Mouse (Mus musculus): ENCODE results near the gene Kbtbd4. TPM values are rescaled to one million over a fixed set of nuclear protein-coding genes. Genes with fewer than 3 reads are reported as not detected.
"Not testable (repeated sequence)": the region's sequence is repeated elsewhere in the genome, so short reads cannot be mapped to it uniquely, and the experiment has no call there.

Kbtbd4 gene
- polyA plus RNA-seq, 1 experiment from 2014 or later = 33.0 TPM

DNA sequence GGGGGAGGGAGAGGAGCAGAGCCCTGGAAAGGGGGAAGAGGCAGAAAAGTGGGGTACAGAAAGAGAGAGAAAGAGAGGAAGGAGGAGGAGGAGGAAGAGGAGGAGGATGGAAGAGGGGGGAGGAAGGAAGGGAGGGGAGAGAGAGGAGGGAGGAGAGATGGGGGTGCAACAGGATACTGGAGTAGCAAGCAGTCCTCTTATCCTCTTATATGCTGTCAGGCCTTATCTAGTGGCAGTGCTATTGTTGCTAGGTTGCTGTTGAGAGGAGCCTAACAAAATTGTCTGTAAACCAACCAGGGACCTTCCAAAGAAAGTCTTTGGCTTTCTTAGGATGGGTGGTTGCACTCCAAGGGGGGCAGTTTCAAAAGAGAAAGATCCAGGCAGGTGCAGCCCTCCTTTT lies 25.1 kb upstream of the Kbtbd4 start:
- ATAC-seq = no peak
- H3K27me3 ChIP-seq = peaks cover 5% of the 10 kb centered on the region
- CTCF ChIA-PET = interaction anchor here (1.7 to 2.8 kb wide), 3 partner anchors 13 to 16 kb away, joined by 5 to 20 read pairs (median 5); no protein-coding TSS in a partner anchor
- POLR2A ChIA-PET = no interaction called here
- DNase-seq (ENCODE audit: low read depth, low spot score) = no peak
- no peak for TF ChIP-seq CTCF (IDR thresholded peaks at IDR 0.05)
- in situ Hi-C loops (cut with MboI; ENCODE audit: low pct_unique_long_range_greater_than_20kb) = no loop called here

GRCm38 (mm10) chr2:90880144-90880785 lies 24.3 kb upstream of the Kbtbd4 start:
- ATAC-seq = no peak
- in situ Hi-C loops (cut with MboI; ENCODE audit: low pct_unique_long_range_greater_than_20kb) = no loop called here
- ChIA-PET POLR2A (no interaction called here), CTCF (interaction anchor here (0.8 to 1.7 kb wide), 2 partner anchors 13 to 15 kb away, joined by 4 to 5 read pairs; no protein-coding TSS in a partner anchor)
- peaks cover 5% of the 10 kb centered on the region for H3K27me3 ChIP-seq
- DNase-seq (ENCODE audit: low read depth, low spot score) = no peak
- TF ChIP-seq CTCF (IDR thresholded peaks at IDR 0.05) = no peak

DNA sequence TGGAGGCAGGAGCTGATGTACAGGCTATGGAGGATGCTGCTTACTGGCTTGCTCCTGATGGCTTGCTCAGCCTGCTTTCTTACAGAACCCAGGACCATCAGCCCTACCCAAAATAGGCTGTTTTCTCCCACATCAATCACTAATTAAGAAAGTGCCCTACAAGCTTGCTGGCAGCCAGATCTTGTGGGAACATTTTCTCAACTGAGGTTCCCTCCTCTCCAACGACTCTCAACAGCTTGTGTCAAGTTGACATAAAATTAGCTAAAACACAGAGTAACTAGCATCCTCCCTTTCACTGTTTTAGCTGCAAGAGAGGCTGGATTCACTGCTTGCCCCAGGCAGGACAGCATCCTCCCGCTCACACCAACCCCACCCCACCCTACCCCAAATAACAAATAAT lies 22.7 kb upstream of the Kbtbd4 start:
- ChIA-PET CTCF (interaction anchor here (1.4 kb wide), 1 partner anchor 12 kb away, joined by 3 read pairs; no protein-coding TSS in a partner anchor), POLR2A (interaction anchor here (1.2 kb wide), 1 partner anchor 14 kb away, joined by 3 read pairs; no protein-coding TSS in a partner anchor)
- in situ Hi-C loops (cut with MboI; ENCODE audit: low pct_unique_long_range_greater_than_20kb) = no loop called here
- H3K27me3 ChIP-seq = peaks cover 5% of the 10 kb centered on the region
- TF ChIP-seq CTCF (IDR thresholded peaks at IDR 0.05) = no peak
- DNase-seq (ENCODE audit: low read depth, low spot score) = no peak
- ATAC-seq = no peak

DNA sequence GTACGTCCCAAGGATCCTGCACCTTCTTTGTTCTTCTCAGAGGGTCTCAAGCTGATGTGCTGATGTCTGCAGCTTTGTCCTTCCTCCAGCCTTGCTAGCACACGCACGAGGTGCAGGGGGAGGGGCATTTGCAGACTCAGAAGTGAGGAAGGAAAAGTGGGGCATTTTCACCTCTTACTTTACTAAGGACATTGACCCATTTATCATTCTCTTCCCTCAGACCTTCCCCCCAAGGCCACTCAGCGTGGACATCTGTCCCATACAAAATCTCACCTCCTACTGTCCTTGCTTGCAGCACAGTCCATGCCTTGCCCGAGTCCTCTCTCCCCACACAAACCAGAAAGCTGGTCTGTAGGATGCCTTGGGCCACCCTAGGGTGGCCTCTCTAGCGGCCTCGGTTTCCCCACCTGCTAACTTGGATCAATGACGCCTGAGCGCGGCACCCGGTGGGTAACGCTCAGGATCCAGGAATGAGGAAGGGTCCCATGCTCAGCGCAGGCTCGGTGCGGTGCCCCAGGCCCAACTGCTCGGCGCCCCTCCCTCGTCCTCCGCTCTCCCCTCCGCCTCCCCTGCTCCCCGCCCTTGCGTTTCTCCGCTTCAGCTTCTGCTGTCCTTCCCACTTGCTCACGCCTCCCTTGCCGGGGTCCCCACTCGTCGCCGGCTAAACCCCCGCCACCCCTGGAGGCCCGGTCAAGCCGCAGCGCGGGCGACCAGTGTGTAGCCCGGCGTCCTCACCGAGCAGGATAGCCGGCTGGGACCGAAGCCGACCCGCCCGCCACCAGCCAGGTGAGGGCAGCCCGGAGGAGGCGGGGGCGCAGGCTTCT lies 19.1 kb upstream of the Kbtbd4 start, which contains the start of gene C1qtnf4:
Gene C1qtnf4 (plus strand): TSS at position 643 of the 824 bp plus-strand sequence.
- no peak for TF ChIP-seq CTCF (IDR thresholded peaks at IDR 0.05)
- H3K27me3 ChIP-seq = peaks cover 5% of the 10 kb centered on the region
- ChIA-PET CTCF (interaction anchor here (1.1 kb wide), 1 partner anchor 13 kb away, joined by 3 read pairs; no protein-coding TSS in a partner anchor), POLR2A (no interaction called here)
- no peak for DNase-seq (ENCODE audit: low read depth, low spot score)
- in situ Hi-C loops (cut with MboI; ENCODE audit: low pct_unique_long_range_greater_than_20kb) = no loop called here
- ATAC-seq = no peak

DNA sequence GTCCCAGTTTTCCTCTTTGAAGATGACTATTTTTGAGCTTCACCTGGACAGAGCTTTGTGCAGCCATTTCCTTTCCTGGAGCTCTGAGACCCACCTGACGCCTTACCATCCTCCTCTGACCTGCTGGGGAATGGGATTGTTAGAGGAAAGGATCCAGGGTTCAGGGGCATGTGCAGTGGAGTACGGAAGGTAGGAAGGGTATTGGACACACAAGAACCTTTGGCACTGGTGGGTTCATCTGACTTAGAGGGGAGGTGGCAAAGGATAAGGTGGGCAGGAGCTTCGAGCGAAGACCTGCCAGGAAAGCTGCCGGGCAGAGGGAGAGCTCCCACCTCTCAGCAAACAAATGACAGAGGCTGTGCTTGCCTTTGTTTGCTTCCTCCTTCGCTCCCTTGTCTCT lies 18.1 kb upstream of the Kbtbd4 start:
- no peak for DNase-seq (ENCODE audit: low read depth, low spot score)
- ChIA-PET POLR2A (interaction anchor here (0.7 kb wide), 1 partner anchor 9 kb away, joined by 3 read pairs; no protein-coding TSS in a partner anchor), CTCF (interaction anchor here (0.9 to 2.9 kb wide), 2 partner anchors 9 to 19 kb away, joined by 3 to 16 read pairs; no protein-coding TSS in a partner anchor)
- no peak for ATAC-seq
- peaks cover 5% of the 10 kb centered on the region for H3K27me3 ChIP-seq
- TF ChIP-seq CTCF (IDR thresholded peaks at IDR 0.05) = no peak
- in situ Hi-C loops (cut with MboI; ENCODE audit: low pct_unique_long_range_greater_than_20kb) = no loop called here

- H3K27me3 ChIP-seq = peaks cover 5% of the 10 kb centered on the region
- CTCF ChIA-PET = interaction anchor here (0.9 to 2.9 kb wide), 2 partner anchors 10 to 21 kb away, joined by 3 to 16 read pairs; no protein-coding TSS in a partner anchor
- ATAC-seq (peak; percentile 36), DNase-seq (ENCODE audit: low read depth, low spot score) (no peak)
- TF ChIP-seq CTCF (IDR thresholded peaks at IDR 0.05) = no peak
- POLR2A ChIA-PET = no interaction called here
- in situ Hi-C loops (cut with MboI; ENCODE audit: low pct_unique_long_range_greater_than_20kb) = no loop called here
Observed at GRCm38 (mm10) chr2:90887627-90888026, 16.9 kb upstream of the Kbtbd4 start.

- in situ Hi-C loops (cut with MboI; ENCODE audit: low pct_unique_long_range_greater_than_20kb) = no loop called here
- no peak for DNase-seq (ENCODE audit: low read depth, low spot score)
- no peak for TF ChIP-seq CTCF (IDR thresholded peaks at IDR 0.05)
- H3K27me3 ChIP-seq = no peaks in the 10 kb centered on the region
- CTCF ChIA-PET = no interaction called here
- POLR2A ChIA-PET = no interaction called here
- ATAC-seq = no peak
Observed at GRCm38 (mm10) chr2:90889550-90890548, 14.7 kb upstream of the Kbtbd4 start.

- ChIA-PET POLR2A (interaction anchor here (0.9 kb wide), 1 partner anchor 20 kb away, joined by 3 read pairs; no protein-coding TSS in a partner anchor), CTCF (interaction anchor here (0.9 kb wide), 1 partner anchor 167 kb away, joined by 3 read pairs; no protein-coding TSS in a partner anchor)
- in situ Hi-C loops (cut with MboI; ENCODE audit: low pct_unique_long_range_greater_than_20kb) = no loop called here
- no peak for TF ChIP-seq CTCF (IDR thresholded peaks at IDR 0.05)
- H3K27me3 ChIP-seq = no peaks in the 10 kb centered on the region
- ATAC-seq (no peak), DNase-seq (ENCODE audit: low read depth, low spot score) (no peak)
Observed at GRCm38 (mm10) chr2:90893673-90894298, 10.8 kb upstream of the Kbtbd4 start.

DNA sequence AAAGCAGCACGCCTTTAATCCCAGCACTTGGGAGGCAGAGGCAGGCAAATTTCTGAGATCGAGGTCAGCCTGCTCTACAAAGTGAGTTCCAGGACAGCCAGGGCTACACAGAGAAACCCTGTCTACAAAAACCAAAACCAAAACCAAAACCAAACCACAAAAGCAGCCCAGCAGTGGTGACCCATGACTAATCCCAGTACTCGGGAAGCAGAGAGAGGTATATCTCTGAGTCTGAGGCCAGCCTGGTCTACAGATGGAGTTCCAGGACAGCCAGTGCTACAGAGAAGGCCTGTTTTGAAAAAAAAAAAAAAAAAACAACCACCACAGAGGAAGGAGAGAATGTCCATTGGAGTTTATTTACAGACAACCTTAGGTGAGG lies 10.3 kb upstream of the Kbtbd4 start:
- DNase-seq (ENCODE audit: low read depth, low spot score); H3K27me3 ChIP-seq; in situ Hi-C loops (cut with MboI; ENCODE audit: low pct_unique_long_range_greater_than_20kb); ATAC-seq: not testable (repeated sequence)
- CTCF ChIA-PET = interaction anchor here (1.5 to 1.8 kb wide), 2 partner anchors 13 to 16 kb away, joined by 5 to 7 read pairs; no protein-coding TSS in a partner anchor
- POLR2A ChIA-PET = interaction anchor here (0.6 to 0.9 kb wide), 3 partner anchors 18 to 252 kb away, joined by 3 to 9 read pairs (median 4); no protein-coding TSS in a partner anchor
